Mouse (Mus musculus) left cerebral cortex, postnatal 36 days (tissue): ENCODE data around the gene 4930579F01Rik. TPM values are rescaled to one million over a fixed set of nuclear protein-coding genes. Genes with fewer than 3 reads are reported as not detected.

Experiments used
- DNase-seq, 2 experiments: peaks; one replicate each; pipeline ENCODE4 v3.0.0; 2021 to 2022; ENCODE audit warnings: low spot score in 2 of 2, mixed read lengths in 1 of 2
- intact Hi-C: fragments of 180-260 bp; cut with DNase I; formaldehyde crosslinking; loops from one replicate; pipeline ENCODE4 v1.15.1; 2025
- total RNA-seq, 2 experiments: library from RNA; stranded (reverse); gene quantifications; 2 replicates each; pipeline ENCODE4 v1.2.3; 2021

4930579F01Rik gene
- total RNA-seq, 2 experiments from 2014 or later = not detected

DNA sequence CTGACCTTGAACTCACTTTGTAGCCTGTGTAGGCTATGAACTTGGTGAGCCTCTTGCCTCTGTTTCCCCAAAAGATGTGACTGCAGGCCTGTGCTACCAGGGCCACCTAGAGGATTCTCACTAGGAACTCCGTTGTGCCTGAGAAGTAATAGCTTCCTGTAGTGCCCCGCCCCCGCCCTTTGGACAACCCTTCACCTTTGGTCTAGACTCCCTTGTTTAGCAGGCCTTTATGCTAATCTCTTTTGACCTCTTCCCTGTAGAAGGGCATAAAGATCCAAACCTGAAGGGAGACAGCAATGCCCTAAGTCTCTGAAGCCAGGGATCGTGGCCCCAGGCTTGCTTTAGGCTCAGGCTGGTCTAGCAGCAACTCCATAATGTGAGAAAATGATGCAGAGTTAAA lies 28.9 kb upstream of the 4930579F01Rik start:
- no peak for DNase-seq
- intact Hi-C loops = loop anchor here (10.0 kb wide), 1 partner anchor 182 kb away; no protein-coding TSS in a partner anchor

DNA sequence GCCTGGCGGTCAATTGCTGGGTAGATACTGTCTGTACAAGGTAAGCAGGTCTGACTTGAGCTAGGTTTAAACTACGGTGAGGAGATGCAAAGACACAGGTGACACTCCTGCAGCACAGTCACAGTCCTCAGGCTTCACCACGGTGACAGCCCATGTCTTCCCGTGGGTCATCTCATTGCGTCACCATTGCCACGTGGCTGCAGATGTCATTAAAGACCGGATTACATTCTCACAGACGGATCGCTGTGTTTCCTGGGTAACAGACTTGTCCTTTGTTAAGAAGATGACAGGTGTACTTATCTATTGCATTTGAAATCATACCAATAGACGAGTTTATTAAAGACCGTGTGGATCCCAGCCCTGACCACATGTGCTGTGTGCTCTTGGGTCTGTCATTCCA lies 27.5 kb upstream of the 4930579F01Rik start:
- intact Hi-C loops = loop anchor here (10.0 kb wide), 1 partner anchor 184 kb away; no protein-coding TSS in a partner anchor
- no peak for DNase-seq

- intact Hi-C loops = no loop called here
Observed at GRCm38 (mm10) chr3:138217631-138218264, 24.1 kb upstream of the 4930579F01Rik start, which contains the start of gene Adh7. Adh7 (plus strand) TSS chr3:138217760.

DNA sequence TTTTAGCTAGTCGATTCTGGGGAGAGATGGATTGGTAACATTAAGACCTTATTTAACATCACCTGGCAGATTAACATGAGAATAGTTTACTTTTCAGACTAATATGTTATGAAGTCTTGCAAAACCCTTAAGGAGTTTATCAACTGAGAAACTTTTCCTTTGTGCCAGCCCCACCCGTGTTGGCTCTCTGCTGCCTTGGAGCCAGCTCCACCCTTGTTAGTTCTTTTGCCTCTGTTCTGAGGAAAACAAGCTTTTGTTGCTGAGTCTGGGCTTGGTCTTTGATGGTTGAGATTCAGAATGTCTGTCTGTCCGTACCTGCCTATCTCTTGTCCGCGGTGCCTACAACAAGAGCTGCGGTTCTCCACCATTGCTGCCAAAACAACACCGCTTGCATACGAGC lies 22.5 kb upstream of the 4930579F01Rik start:
- DNase-seq = no peak
- intact Hi-C loops = no loop called here

More at GRCm38 (mm10) chr3:138217631-138218264, 24.1 kb upstream of the 4930579F01Rik start, which contains the start of gene Adh7:
- DNase-seq = no peak

DNA sequence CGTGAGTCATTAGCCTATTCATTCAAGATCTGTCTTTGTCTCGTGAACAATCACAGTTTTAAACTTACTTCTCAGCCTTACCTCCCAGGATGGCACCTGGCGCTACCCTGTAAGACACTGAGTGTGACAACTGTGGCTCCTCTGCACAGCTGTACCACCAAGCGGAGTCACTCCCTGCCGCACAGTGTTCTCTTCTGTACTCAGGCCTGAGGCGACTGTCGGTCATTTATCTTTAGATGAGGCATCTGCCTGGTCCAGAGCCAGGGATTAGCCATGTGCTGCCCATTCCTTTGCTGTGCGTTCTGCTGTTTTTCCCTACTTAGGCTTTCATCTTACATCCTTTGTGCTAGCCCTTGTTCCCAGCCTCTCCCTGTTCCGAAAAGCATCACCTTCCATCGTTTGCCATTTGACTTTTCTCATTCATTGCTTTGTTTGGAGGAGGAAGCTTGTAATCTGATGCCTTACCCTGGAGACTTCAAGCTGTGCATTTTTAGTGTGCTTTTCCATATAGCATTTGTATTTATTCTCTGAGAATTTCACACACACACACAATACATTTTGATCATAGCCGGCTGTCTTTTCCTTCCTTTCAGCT lies 21.9 kb upstream of the 4930579F01Rik start:
- DNase-seq = no peak
- intact Hi-C loops = no loop called here

GRCm38 (mm10) chr3:138212431-138212951 lies 18.9 kb upstream of the 4930579F01Rik start:
- no peak for DNase-seq
- intact Hi-C loops = no loop called here

GRCm38 (mm10) chr3:138210432-138211075 lies 16.9 kb upstream of the 4930579F01Rik start:
- DNase-seq = no peak
- intact Hi-C loops = no loop called here

DNA sequence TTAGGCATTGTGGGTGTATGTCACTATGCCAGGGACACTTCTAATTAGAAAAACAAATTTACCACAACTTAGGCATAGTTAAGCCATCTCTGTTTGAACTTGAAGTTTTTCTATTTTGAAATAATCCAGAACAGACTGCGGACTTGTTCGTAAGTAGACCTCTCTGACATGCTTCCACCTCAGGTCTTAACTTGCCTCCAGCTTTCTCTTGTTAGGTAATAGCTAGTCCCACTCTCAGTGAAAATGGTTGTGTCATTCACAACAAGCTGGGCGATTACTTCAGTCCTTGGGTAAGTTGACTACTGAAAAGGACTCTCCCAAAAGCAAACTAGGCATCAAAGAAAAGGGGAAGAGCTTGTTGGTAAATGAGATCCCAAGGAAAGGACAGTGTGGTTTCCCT lies 15.2 kb upstream of the 4930579F01Rik start:
- intact Hi-C loops = no loop called here
- DNase-seq = no peak

DNA sequence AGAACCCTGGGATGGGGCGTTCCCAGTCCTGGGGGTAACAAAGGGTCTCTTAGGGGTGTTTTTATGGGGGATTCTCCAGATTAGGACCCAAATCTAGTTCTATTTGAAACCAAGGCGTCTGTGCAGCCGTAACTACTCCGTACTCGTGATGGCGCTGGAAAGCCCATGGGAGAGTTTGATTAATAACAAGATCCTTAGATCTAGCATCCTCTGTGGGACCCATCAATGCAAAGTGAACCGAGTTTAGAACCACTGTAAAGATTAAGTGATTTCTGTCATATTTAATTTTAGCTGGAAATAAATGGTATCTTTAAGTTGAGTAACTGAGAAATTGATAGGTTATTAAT lies 5.1 kb upstream of the 4930579F01Rik start:
- DNase-seq = no peak
- intact Hi-C loops = loop anchor here (2.0 kb wide), 1 partner anchor 206 kb away; no protein-coding TSS in a partner anchor

GRCm38 (mm10) chr3:138197973-138198721 lies 4.5 kb upstream of the 4930579F01Rik start:
- intact Hi-C loops = loop anchor here (2.0 kb wide), 2 partner anchors 207 to 235 kb away; no protein-coding TSS in a partner anchor
- peak; percentile 79 to 88 for DNase-seq

DNA sequence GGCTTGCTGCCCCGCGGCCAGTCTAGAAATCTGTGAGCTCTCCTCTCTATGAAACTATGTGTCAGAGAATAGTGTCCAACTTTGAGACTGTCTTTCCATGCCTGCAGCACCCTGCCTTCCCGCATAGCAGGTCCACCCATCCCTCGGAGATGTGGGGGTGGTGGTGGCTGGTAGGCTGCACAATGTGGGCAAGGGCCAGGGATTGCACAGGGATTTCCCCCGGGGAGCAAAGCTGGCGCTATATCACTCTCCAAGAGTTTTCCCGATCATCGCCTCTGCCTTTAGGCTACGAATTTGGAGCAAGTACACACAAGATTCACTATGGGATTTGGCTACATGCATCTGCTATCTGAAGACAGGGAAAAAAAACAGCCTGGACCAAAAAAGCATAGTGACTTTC lies 3.9 kb upstream of the 4930579F01Rik start:
- no peak for DNase-seq
- intact Hi-C loops = loop anchor here (2.0 kb wide), 1 partner anchor 235 kb away; no protein-coding TSS in a partner anchor

DNA sequence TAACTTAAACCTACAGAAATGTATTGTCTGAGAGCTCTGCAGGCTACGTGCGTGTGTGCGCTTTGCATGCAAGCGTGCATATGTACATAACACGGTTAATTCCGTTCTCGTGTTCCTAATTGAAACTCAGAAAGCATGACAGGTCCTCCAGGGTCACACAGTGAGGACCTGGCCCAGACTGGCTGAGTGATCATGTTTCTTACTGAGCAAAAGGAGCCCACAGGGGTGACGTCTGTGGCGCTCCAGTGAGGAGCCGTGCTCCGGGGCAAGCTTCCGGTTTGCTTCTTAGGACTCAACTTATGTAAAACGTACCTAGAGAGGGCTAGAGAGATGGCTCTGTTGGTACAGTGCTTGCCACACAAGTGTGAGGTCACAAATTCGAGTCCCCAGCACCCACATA lies 3.5 kb upstream of the 4930579F01Rik start:
- DNase-seq = no peak
- intact Hi-C loops = loop anchor here (2.0 kb wide), 1 partner anchor 236 kb away; no protein-coding TSS in a partner anchor

- intact Hi-C loops = no loop called here
- DNase-seq = no peak
Observed at GRCm38 (mm10) chr3:138192260-138192659, 1.4 kb downstream of the 4930579F01Rik start.

- intact Hi-C loops = no loop called here
- no peak for DNase-seq
Observed at GRCm38 (mm10) chr3:138185995-138186930, 7.4 kb downstream of the 4930579F01Rik start.

GRCm38 (mm10) chr3:138185290-138185689 lies 8.3 kb downstream of the 4930579F01Rik start:
- no peak for DNase-seq
- intact Hi-C loops = no loop called here

DNA sequence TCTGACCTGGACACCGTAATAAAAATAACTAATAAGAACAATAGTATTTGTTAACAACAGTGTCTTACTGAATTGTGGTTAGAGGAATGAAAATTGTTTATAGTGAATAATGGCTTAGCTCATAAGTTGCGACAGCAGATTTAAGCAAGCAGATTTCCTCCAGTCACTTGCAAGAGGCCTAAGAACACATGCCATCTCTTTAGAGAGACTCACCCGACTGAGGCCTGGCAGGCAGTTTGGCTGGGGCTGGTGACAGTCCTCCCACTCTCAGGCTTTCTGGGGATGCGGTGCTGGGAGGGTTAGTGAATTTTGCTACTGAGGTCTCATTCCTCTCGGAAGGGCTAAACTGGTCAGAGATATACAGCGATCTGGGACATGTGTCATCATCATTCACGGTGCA lies 10.3 kb downstream of the 4930579F01Rik start:
- intact Hi-C loops = no loop called here
- no peak for DNase-seq

- intact Hi-C loops = no loop called here
- no peak for DNase-seq
Observed at GRCm38 (mm10) chr3:138182019-138182418, 11.6 kb downstream of the 4930579F01Rik start.

DNA sequence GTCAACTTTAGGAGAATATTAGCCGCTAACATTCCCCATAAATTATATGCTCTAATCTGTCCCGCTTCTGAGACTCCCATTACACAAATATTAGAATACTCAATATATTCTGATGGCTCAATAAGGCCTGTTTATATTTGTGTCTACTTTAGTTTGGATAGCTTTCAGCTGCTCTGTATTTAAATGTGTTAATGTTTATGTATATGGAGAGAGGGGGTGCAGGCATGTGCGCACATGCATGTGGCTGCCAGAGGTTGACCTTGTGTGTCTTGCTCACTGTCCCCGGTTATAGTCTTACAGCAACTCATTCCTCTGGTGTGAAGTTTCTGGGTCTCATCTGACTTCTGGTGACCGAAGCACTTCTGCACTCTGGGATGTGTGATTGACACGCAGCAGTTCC lies 18.1 kb downstream of the 4930579F01Rik start:
- no peak for DNase-seq
- intact Hi-C loops = no loop called here

GRCm38 (mm10) chr3:138173291-138173690 lies 20.3 kb downstream of the 4930579F01Rik start:
- intact Hi-C loops = no loop called here
- DNase-seq = no peak
